Mouse (Mus musculus) embryo, embryonic 9.5 days (tissue): Measurements from ENCODE around the gene Riox1.
"Not testable (repeated sequence)": the region's sequence is repeated elsewhere in the genome, so short reads cannot be mapped to it uniquely, and the experiment has no call there.

Source experiments
- DNase-seq: peaks from one replicate; pipeline ENCODE4 v3.0.0-alpha.2; 2017; ENCODE audit errors: extremely low spot score

The Riox1 gene

GRCm38 (mm10) chr12:83949776-83950492 lies 474 bp upstream of the Riox1 start:
- no peak for DNase-seq

- peak; percentile 57 for DNase-seq
Measured at GRCm38 (mm10) chr12:83950840-83951701, 663 bp downstream of the Riox1 start.

GRCm38 (mm10) chr12:83951711-83952575 lies 1.5 kb downstream of the Riox1 start:
- DNase-seq, result no peak

- no peak for DNase-seq
Measured at GRCm38 (mm10) chr12:83958278-83958677, 7.9 kb downstream of the Riox1 start.

GRCm38 (mm10) chr12:83965235-83965634 lies 14.8 kb downstream of the Riox1 start:
- no peak for DNase-seq

GRCm38 (mm10) chr12:83972117-83972516 lies 21.7 kb downstream of the Riox1 start:
- DNase-seq, result peak; percentile 52

- no peak for DNase-seq
Measured at GRCm38 (mm10) chr12:83978862-83979261, 28.5 kb downstream of the Riox1 start.

- DNase-seq, result no peak
Measured at GRCm38 (mm10) chr12:83981615-83982014, 31.2 kb downstream of the Riox1 start.

GRCm38 (mm10) chr12:83984752-83985151 lies 34.3 kb downstream of the Riox1 start, which contains the start of gene Heatr4:
Gene Heatr4, minus strand, starts transcription at chr12:83984852.
- DNase-seq, result no peak

- no peak for DNase-seq
Measured at GRCm38 (mm10) chr12:83987242-83987582, 36.8 kb downstream of the Riox1 start.

- DNase-seq, result peak; percentile 83
Measured at GRCm38 (mm10) chr12:83987583-83988441, 37.4 kb downstream of the Riox1 start, which contains the start of gene Acot2. Gene Acot2, plus strand, starts transcription at chr12:83987861.

- no peak for DNase-seq
Measured at GRCm38 (mm10) chr12:83988483-83988882, 38.1 kb downstream of the Riox1 start.

GRCm38 (mm10) chr12:83989378-83989777 lies 39.0 kb downstream of the Riox1 start:
- no peak for DNase-seq

GRCm38 (mm10) chr12:83997221-83997620 lies 46.8 kb downstream of the Riox1 start:
- no peak for DNase-seq

GRCm38 (mm10) chr12:83998341-83999107 lies 48.1 kb downstream of the Riox1 start:
- DNase-seq, result no peak

- DNase-seq, result not testable (repeated sequence)
Measured at GRCm38 (mm10) chr12:83999237-83999636, 48.8 kb downstream of the Riox1 start.

GRCm38 (mm10) chr12:84000418-84000817 lies 50.0 kb downstream of the Riox1 start:
- DNase-seq, result no peak
